Mouse (Mus musculus) liver, embryonic 14.5 days (tissue): ENCODE measurements at regions not wholly inside any gene's neighbourhood (a gene's known extent, or its start where the extent isn't known, plus 50 kb on each side); places are given as distances from the start of the nearest gene placed in this dataset.
A peak's percentile ranks its signal among the peaks of the same experiment; 100 is the strongest.

Experiments
- ATAC-seq: fragments of 200-750 bp; cut with Nextera tagmentation; 2 replicates; pipeline ENCODE4 v1.8.0; 2017; ENCODE audit warnings: moderate number of reproducible peaks, mild to moderate bottlenecking, moderate library complexity; ENCODE audit not compliant: insufficient read depth
- DNase-seq, 3 experiments: peaks; one replicate each; pipeline ENCODE4 v3.0.0-alpha.2; 2012 to 2013; ENCODE audit warnings: low read depth in 3 of 3, low spot score in 3 of 3
- H3K27ac ChIP-seq: fragments of 300-500 bp; sonication (generic); 2 replicates; pipeline ENCODE4 v1.5.1; 2014; ENCODE audit warnings: moderate library complexity, mild to moderate bottlenecking, control low read depth, inconsistent platforms
- H3K27me3 ChIP-seq: fragments of 300-500 bp; sonication (generic); 2 replicates; pipeline ENCODE4 v1.6.1; 2014; ENCODE audit warnings: mild to moderate bottlenecking, low read length, moderate library complexity; ENCODE audit not compliant: control insufficient read depth, insufficient read depth
- H3K36me3 ChIP-seq: fragments of 300-500 bp; sonication (generic); replicated peaks from 2 replicates; pipeline ENCODE4 v1.6.1; 2014; ENCODE audit warnings: low read depth; ENCODE audit not compliant: control insufficient read depth, insufficient read depth
- H3K4me1 ChIP-seq, 2 experiments: fragments of 200-500 bp in 1 of 2; fragments of 300-500 bp in 1 of 2; sonication (generic) in 1 of 2; replicated peaks; 2 replicates each; pipeline ENCODE4 v1.6.1; 2012 to 2014; ENCODE audit warnings: antibody characterized with exemption in 1 of 2, inconsistent platforms in 1 of 2, low read length in 1 of 2; ENCODE audit not compliant: control insufficient read depth in 2 of 2, insufficient read depth in 2 of 2
- H3K4me2 ChIP-seq: fragments of 300-500 bp; sonication (generic); 2 replicates; pipeline ENCODE4 v1.6.1; 2014; ENCODE audit warnings: low read depth, mild to moderate bottlenecking, control low read depth, moderate library complexity
- H3K4me3 ChIP-seq, 2 experiments: fragments of 200-500 bp in 1 of 2; fragments of 300-500 bp in 1 of 2; sonication (generic) in 1 of 2; 2 replicates each; pipeline ENCODE4 v1.5.1; 2012 to 2014; ENCODE audit warnings: low read depth in 2 of 2, low read length in 2 of 2, mild to moderate bottlenecking in 2 of 2, control low read depth in 1 of 2, inconsistent platforms in 1 of 2, moderate library complexity in 1 of 2; ENCODE audit not compliant: insufficient read depth in 1 of 2
- H3K9ac ChIP-seq: fragments of 300-500 bp; sonication (generic); replicated peaks from 2 replicates; pipeline ENCODE4 v1.6.1; 2014; ENCODE audit warnings: mild to moderate bottlenecking, control low read depth, moderate library complexity
- H3K9me3 ChIP-seq: fragments of 300-500 bp; sonication (generic); 2 replicates; pipeline ENCODE4 v1.6.1; 2016; ENCODE audit warnings: low read length, mixed read lengths; ENCODE audit not compliant: control insufficient read depth
- CTCF ChIP-seq: IDR thresholded peaks from 2 replicates; pipeline ENCODE4 v1.5.1; 2016; ENCODE audit warnings: antibody characterized with exemption, low read depth, control low read depth
- EP300 ChIP-seq: IDR thresholded peaks from 2 replicates; pipeline ENCODE4 v1.6.1; 2016; ENCODE audit warnings: antibody characterized with exemption, low read depth
- WGBS: fragments of 180-500 bp; shearing (Covaris S2); extraction: QIAGEN DNeasy Blood & Tissue Kit; methylation state at CpG from one replicate; pipeline ENCODE4 v1.1.7; 2014; ENCODE audit not compliant: insufficient replicate concordance; 5-methylcytosine and 5-hydroxymethylcytosine counted together

DNA sequence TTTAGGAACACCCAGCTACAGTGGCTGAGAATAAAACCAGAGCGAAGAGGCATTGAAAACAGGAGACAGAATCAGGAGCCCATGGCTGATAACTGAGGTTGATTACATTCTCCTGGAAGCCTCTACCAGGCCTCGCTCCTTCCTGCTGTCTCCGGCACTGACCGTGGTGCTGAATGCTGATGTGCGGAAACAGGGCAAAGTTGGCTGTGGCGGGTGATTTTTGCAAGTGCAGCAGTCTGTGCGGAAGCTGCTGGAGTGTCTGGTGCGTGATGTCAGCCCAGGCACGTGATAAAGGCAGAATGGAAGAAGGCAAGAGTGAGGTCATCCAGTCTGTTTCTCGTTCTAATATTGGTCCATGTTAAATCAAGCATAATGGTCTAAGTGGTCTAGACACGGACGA lies 153.8 kb upstream of the Podxl start:
- no peak overlapping the region for H3K4me2 ChIP-seq
- H3K4me3 ChIP-seq = no peak overlapping the region
- H3K4me1 ChIP-seq = no peaks in the 10 kb centered on the region
- WGBS = 19% methylated on average over 12 of the region's 12 CpGs
- ATAC-seq (no peak), DNase-seq (peak in 2 of 3 experiments; percentile 1 to 7)
- H3K9me3 ChIP-seq = no peaks in the 10 kb centered on the region
- no peak overlapping the region for H3K9ac ChIP-seq
- no peaks in the 10 kb centered on the region for H3K27me3 ChIP-seq
- H3K27ac ChIP-seq = no peak overlapping the region
- H3K36me3 ChIP-seq = no peaks in the 10 kb centered on the region
- TF ChIP-seq CTCF (no peak), EP300 (no peak)

DNA sequence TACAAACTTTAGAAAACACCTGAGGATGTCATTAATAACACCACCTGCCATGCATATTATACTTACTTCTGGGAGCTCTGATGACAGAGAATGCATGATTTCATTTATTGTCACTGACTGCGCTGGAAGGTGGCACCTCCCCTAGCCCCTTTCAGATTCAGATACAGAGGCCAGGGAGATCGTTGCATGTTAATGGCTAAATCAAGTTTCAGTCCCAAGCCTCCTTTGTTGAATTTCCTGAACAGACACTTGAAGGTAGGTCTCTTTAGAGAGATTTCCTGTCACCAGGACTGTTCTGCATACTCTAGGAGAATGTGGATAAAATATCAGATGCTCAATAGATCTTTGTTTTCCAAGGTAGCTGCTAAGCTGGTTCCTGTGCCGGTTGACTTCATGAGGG lies 143.5 kb upstream of the Podxl start:
- no peak for DNase-seq

DNA sequence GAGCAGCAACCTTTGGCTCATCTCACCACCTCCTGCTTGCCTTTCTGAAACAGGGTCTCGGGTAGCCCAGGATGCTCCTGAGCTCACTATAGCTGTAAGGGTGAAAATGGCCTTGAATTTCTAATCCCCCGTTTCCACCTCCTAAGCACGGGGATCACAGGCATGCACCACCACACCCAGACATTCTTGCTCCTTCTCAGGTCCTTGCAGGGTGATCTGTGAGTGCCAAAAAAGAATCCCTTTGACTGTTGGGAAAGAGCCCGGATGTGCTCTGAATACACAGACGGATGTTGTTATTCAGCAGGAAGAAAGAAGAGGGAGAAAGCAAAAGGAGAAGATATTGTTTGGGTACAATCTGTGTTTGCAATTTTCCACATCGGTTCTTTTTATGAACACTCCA lies 140.4 kb upstream of the Podxl start:
- WGBS = 62% methylated on average over 6 of the region's 6 CpGs
- Histone ChIP-seq H3K4me3 (no peak overlapping the region), H3K4me2 (no peak overlapping the region), H3K27ac (no peak overlapping the region), H3K36me3 (no peaks in the 10 kb centered on the region), H3K27me3 (no peaks in the 10 kb centered on the region), H3K4me1 (no peaks in the 10 kb centered on the region), H3K9ac (no peak overlapping the region), H3K9me3 (no peaks in the 10 kb centered on the region)
- DNase-seq = no peak
- no peak for TF ChIP-seq CTCF
- no peak for TF ChIP-seq EP300
- no peak for ATAC-seq

More for the DNA sequence above, 143.5 kb upstream of the Podxl start:
- Histone ChIP-seq H3K4me1 (no peaks in the 10 kb centered on the region), H3K4me2 (no peak overlapping the region), H3K27me3 (no peaks in the 10 kb centered on the region), H3K27ac (no peak overlapping the region), H3K36me3 (no peaks in the 10 kb centered on the region), H3K4me3 (no peak overlapping the region), H3K9me3 (no peaks in the 10 kb centered on the region), H3K9ac (no peak overlapping the region)
- 59% methylated on average over 3 of the region's 3 CpGs for WGBS
- TF ChIP-seq CTCF (no peak), EP300 (no peak)
- no peak for ATAC-seq

DNA sequence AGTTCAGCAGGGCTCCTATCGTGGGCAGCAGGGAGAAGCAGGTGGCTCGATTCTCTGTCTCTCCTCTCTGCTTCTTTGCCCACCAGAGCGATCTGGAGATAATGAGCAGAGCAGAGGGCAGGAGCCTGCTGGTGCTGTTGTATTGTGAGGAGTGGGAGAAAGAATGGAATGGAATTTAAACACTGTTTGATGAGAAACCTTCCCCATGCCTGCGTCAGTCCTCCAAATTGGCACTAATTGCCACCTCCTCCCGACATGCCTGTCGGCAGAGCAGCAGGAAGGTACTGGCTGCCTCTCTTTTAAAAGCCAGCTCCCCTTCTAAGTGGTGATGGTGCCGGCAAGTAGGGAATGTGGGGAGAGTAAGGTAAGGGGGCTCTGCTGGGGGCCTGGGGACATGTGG lies 139.2 kb upstream of the Podxl start:
- Histone ChIP-seq H3K4me3 (no peak overlapping the region), H3K4me2 (no peak overlapping the region), H3K9me3 (no peaks in the 10 kb centered on the region), H3K27me3 (no peaks in the 10 kb centered on the region), H3K4me1 (no peaks in the 10 kb centered on the region), H3K27ac (no peak overlapping the region), H3K9ac (no peak overlapping the region), H3K36me3 (no peaks in the 10 kb centered on the region)
- DNase-seq (no peak), ATAC-seq (no peak)
- WGBS = 26% methylated on average over 7 of the region's 7 CpGs
- TF ChIP-seq EP300 (no peak), CTCF (no peak)

DNA sequence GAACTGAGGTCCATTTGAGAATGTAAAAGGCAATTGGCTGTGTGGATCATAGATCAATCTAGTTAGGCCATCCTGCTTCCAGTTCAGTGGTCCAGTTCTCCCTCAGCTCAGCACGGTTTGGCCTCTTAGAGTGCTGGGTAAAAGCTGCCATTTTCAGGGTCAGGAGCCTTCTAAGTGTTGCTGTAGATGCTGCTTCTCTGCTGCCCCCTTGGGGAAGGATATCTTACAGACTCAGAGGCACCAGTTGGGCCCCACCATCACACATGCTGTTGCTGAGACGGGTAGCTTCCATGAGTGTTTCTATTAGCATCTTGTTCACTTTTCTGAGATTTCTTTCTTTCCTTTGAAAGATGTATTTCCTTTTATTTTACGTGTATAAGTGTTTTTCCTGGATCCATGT lies 132.1 kb upstream of the Podxl start:
- no peak overlapping the region for H3K4me2 ChIP-seq
- no peak overlapping the region for H3K27ac ChIP-seq
- H3K4me1 ChIP-seq = no peaks in the 10 kb centered on the region
- H3K9me3 ChIP-seq = no peaks in the 10 kb centered on the region
- H3K36me3 ChIP-seq = no peaks in the 10 kb centered on the region
- no peak for DNase-seq
- no peak overlapping the region for H3K9ac ChIP-seq
- ATAC-seq = no peak
- no peak for TF ChIP-seq EP300
- TF ChIP-seq CTCF = peak; percentile 53
- WGBS = 42% methylated on average over 3 of the region's 3 CpGs
- no peak overlapping the region for H3K4me3 ChIP-seq
- no peaks in the 10 kb centered on the region for H3K27me3 ChIP-seq
